Mouse (Mus musculus): ENCODE data around the gene Ccdc88c.
"Not testable (repeated sequence)": the region's sequence is repeated elsewhere in the genome, so short reads cannot be mapped to it uniquely, and the experiment has no call there.

The Ccdc88c gene

DNA sequence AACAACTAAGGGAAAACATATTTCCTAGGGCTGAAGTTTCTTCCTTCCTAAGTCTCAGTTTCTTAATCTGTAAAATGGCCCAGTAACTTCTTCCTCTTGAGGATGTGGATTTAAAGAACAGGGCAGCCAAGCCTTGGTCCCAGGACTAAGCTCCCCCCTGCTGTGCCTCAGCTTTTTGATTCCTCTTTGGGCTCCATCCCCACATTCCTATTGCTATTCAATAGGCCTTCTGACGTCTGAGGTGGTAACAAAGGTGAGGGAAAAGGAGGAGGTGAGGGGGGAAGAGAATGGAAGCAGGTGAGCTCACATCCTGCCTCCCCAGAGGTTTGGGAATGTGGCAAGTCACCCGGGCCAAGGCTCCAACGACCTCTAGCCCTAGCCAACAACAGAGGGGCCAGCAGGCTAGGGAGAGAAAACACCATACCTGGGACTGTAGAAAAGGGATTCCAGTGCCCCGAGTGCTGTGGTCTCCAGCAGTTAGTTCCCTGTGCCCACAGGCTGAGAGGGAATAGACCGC lies 12.4 kb downstream of the Ccdc88c start:
- DNase-seq (ENCODE audit: low spot score in 2 of 2), result no peak

DNA sequence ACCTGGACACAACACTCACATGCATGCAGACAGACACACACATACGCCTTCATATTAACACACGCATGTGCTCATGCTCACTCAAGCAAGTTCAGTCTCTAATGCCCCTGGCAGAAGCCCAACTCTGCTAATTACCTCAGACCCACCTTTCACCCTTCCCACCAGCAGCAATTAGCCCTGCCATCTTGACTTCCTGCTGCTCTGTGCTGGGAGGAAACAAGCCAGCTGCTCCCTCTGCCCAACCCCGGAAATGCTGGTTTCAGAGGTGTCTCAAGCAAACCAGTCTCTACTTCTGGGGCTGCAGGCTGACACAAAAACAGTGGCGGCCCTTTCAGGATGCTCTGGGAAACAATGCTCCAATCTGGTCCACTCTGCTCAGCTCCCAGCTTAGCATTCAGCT lies 12.9 kb downstream of the Ccdc88c start:
- no peak for DNase-seq (ENCODE audit: low spot score in 2 of 2)

DNA sequence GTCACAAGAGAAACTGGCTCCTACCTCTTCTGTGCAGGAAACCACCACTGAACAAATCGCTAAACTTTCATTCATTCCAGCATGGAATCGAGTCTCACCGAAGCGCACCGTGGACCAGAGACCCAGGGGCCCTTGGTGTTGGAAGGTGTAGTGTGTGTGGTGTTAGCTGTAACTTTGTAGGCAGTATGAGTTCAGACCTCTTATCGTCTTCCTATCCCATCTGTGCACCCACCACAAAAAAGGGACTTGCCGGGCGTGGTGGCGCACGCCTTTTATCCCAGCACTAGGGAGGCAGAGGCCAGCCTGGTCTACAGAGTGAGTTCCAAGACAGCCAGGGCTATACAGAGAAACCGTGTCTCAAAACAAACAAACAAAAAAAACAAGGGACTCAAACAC lies 13.7 kb downstream of the Ccdc88c start:
- DNase-seq (ENCODE audit: low spot score in 2 of 2), result no peak

DNA sequence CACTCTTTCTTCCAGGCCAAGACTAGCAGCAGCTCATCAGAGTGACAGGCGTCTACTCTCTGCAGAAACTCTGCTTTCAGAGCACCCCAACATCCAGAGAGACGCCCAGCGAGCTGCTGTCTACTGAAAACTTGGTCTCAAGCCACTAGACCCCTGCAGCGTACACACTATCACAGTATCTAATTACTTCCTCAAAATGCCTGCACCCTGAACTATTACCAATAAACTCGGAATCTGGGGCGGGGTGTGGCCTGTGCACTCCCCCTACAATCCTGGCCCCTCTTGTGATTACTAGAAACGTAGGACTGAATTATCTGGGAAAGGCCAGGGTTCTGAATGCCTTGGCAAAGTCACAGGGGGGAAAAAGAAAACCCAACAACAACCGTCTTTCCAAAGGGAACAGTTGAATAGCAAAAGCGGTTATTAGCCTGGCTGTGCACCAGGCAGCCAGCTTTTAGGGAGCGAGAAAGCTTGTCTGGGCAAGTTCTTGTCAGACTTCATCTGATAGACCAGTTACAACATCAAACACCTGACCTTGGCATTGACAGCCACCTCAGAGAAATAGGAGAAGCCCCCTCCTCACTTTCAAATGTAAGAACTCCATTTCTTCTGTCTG lies 14.2 kb downstream of the Ccdc88c start:
- no peak for DNase-seq (ENCODE audit: low spot score in 2 of 2)

DNA sequence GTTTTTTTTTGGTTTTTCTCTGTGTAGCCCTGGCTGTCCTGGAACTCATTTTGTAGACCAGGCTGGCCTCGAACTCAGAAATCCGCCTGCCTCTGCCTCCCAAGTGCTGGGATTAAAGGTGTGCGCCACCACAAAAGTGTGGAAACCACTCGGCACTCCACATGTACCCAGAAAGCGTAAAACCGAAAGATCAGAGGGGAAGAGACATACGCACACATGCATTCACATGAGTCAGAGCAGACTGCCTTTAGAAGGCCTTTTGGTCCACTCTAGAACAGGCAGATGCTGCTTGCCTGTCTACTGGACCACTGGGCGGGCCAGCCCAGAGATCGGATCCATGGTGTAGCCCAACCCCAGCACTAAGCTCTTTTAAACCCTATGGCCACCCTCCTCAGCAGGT lies 15.2 kb downstream of the Ccdc88c start:
- DNase-seq (ENCODE audit: low spot score in 2 of 2), result not testable (repeated sequence)

DNA sequence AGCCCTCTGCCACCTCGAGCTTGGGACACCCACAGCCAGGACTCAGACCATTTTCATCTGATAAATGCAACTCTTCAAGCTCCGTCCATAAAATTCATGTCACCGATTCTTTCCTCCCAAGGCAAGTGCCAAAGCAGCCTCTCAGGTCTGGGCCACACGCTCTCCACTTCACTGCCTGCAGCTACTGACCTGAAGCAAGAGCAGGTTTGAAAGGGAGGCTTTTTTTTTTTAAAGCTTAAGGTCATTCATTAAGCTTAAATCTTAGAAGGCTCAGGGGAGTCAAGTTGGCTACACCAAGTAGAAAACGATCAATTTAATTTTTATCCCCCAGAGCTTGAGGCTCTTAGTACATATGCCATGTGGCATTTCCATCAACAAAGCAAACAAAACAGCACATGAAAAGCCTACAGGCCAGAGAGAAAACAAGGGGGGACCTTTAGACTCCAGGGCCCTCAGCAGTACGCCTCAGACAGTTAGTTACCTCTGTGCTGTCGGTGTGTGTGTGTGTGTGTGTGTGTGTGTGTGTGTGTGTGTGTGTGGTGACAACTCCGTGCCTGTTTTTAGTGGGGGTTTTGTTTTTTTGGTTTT lies 15.7 kb downstream of the Ccdc88c start:
- no peak for DNase-seq (ENCODE audit: low spot score in 2 of 2)

DNA sequence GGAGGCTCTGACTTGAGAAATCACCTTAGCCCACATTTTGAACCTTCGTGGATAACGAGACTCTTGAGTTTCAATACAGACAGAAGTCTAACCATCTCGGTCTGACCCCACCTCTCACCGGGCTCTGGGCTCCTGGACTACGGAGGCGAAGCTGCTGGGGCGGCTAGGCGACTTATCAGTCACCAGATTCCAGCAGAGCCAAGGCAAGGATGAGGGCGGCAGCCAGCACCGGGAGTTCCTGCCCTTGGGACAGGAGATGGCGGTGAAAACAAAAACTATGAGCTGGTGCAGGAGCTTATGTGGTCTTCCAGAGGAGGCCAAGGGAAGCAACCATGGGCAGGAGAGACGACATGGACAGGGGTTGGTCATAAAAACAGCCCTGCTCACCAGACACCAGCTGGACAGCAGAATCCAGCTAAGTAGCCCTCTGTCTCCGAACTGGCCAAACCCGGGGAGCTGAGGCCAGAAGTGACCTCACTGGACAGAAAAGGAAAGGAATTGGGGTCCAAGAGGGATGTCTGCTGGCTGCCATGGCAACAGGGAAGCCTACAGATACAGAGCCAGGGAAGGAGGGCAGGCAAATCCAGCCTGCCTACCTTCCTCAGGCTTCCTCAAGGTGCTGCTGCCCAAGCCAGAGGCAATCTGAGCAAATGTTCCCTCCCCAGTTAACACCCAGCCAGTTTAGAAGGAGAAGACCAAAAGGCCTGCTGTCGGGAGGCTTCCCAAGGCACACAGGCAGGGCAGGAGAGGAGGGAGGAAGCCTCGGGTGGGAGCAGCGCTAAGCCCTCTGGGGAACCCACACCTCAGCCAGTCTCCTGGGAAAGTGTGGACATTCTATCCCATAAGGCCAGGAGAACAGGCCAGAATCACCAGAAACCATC lies 16.4 kb downstream of the Ccdc88c start:
- no peak for DNase-seq (ENCODE audit: low spot score in 2 of 2)

DNA sequence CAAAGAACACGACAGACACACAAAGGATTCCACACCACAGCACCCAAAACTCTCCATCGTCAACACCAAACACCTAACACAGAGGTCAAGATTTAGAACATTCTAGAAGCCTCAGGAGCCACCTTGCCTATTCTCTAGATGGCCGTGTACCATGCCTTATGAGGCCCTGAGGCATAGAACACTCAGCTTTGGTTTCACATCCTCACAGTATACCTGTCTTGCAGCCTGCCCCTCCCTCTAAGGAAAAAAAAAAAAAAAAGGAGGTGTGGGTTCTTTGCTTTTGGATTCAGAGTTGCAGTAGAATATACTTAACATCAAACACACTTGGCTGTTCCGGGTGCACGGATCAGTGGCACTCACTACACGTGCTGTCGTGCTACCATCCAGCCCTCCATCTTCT lies 17.8 kb downstream of the Ccdc88c start:
- no peak for DNase-seq (ENCODE audit: low spot score in 2 of 2)

DNA sequence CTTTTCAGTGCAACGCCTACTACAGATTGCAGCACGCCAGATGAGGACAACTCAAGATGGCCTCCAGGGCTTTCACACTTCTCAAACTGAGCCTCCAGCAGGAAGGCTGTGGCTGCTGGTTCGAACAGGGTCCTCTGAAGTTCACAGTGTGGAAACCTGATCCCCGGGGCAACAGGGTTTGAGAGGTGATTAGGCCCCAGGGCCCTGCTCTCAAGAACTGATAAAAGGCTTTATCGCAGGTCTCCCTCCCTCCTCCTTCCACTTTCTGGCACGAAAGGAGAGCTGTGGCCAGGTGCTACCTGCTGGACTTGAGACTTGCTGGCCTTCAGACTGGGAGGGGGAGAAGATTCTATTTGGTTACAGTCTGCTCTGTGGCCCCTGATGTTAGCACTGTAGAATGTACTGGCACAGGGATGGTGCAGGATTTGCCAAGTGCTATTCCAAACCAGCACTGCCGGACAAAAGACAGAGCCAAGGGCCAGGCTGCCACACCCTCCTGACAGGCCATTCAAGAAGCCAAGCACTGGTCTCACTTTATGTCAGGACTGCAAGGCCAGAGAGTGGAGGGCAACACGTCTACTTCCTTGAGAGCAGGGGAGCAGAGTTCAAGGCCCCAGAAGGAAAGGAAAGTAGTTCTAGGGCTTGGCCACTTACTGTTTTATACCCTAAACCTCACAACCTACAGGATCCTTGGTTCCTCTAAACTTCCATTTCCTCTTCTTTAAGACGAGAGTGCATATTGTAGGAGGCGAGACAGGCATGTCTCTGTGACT lies 18.5 kb downstream of the Ccdc88c start:
- DNase-seq (ENCODE audit: low spot score in 2 of 2), result no peak

DNA sequence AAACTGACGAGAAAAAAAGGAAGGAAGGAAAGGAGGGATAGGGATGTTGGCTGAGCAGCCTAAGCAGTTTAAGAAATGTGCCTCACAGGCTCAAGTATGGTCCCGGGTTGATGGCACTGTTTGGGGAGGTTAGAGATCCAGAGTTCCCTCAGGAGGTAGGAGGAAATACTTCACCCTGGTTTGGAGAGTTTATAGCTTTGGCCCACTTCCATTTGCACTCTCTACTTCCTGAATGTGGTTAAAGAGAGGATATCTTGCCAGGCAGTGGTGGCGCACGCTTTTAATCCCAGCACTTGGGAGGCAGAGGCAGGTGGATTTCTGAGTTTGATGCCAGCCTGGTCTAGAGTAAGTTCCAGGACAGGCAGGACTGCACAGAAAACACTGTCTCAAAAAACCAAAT lies 19.6 kb downstream of the Ccdc88c start:
- no peak for DNase-seq (ENCODE audit: low spot score in 2 of 2)

DNA sequence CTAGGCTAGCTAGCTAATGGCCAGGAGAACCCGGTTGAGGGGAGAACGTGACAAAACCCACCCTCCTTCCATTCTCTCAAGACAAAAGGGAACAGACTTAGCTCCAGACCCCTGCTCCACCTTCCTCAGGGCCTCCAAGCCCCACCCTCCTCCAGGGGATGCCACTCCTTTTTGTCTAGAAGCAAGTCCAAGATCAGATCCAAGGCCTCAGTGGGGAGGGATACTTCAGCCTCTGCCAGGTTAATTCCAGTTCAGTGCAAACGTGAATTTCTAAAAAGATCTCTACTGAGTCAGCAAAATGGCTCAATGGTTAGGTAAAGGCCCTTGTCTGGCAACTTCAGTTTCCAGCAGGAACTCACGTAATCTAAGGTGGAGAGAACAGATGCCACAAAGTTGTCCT lies 20.2 kb downstream of the Ccdc88c start:
- no peak for DNase-seq (ENCODE audit: low spot score in 2 of 2)

DNA sequence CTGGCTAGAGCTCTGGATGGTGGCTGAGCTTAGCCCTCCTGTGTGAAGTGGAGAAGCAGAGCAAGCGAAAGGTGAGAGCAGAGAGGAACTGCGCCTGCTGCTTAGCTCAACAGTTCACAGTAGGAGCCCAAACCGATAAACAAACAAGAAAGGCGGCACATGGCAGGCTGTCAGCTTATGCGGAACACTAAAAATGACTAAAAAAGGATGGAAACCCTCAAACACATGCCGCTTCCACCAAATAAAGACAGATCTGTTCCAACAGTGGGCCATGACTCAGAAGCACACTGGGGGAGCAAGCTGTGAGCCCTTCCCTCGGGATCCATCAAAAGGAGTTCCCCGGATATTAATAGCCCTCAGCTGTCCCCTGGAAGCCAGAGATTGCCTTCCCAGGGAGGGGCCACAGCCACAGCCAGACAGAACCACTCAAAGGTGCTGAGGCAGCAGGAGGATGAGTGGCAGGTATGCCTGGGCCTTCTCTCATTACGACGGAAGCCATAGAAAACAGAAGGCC lies 20.8 kb downstream of the Ccdc88c start:
- no peak for DNase-seq (ENCODE audit: low spot score in 2 of 2)

DNA sequence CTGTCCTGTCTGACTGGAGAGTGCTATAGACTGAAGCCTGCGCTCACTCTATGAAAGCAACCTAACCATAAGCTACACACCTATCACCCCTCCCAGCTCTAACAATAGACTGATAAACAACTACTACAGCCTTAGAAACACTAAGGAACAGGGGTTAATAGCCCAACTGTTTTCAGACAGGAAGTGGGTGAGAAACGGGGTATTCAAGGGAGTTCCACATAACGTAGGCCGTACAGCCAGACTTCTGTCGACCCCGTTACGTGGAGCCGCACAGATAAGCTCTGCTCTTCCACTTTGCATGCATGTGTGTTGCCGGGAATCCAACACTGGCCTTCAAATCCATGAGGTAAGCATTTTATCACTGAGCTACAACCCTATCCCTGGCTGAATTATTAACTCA lies 21.4 kb downstream of the Ccdc88c start:
- DNase-seq (ENCODE audit: low spot score in 2 of 2), result no peak

DNA sequence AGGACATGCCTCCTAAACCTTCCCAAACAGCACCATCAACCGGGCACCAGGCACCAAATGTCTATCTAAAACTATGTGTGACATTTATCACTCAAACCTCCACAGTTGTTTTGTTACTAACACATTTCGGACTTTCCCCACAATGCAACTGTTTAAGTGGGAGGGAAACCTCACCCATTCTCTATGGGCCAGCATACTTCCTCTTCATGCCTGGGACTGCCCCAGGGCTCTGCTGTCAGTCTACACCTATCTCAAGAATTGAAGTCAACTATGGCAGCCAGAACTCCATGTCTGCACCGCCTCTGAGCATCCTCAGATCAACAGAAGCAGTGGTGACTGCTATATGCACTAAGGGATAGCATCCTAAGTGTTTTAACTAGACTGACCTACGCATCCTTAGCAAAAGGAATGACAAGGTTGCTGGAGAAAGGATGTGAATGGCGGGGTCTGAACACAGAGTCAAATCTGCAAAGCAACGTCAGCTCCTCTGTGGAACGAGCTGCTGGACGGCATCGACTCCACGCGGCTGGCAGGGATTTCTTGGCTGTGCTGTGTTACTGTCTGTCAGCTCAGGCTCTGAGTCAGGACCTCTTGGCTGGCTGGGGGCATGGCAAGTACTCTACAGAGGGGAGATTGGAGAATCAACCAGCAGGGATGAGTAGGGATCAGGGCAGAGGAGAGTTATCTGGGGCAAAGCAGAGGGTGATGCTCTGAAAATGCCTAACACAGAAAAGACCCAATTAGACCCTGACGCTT lies 23.0 kb downstream of the Ccdc88c start:
- DNase-seq (ENCODE audit: low spot score in 2 of 2), result no peak

DNA sequence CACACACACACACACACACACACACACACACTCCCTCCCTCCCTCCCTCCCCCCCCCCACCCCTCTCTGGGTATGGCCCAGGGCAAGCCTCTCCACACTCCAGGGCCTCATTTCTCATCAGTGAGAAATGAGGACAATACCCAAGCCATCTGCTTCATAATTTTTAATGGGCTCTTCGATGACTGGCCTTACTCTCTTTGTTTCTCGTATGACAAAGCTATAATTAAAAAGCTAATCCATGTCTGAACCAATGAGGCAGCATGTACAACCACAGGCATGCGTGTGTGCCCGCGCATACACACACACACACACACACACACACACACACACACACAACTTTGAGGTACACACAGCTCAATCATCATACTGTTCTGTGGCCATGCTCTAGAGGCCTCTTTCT lies 23.9 kb downstream of the Ccdc88c start:
- no peak for DNase-seq (ENCODE audit: low spot score in 2 of 2)

DNA sequence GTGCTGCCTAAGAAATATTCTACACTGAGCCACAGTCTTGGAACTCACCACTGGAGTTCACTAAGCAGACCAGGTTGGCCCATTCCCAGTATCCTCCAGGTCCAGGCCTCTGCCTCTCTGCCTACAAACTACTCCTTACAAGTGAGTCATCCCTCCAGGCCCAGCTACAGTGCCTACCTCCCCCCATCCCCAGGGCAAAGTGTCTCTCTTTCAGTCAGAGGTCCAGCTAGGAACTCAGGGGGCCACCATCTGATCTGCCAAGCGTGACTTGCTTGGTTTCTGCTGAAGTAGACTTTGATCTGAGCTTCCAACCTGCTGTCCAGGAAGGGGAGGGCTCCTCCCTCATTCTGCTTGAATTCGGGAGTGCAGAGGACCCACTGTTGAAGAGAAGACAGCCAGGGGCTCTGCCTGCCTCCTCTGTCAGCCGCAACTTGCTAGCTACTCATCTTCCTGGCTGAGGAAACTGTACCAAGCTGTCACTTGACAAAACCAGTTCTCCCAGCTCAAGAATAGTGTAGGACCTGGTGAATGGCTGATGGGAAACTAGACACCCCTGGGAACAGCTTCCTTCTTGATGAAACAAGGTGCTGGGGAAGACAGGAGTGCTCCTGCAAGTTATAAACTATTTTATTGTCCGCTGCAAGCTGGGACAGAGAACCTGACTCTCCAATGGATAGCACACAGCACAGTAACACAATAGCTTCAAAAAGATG lies 25.9 kb downstream of the Ccdc88c start:
- DNase-seq (ENCODE audit: low spot score in 2 of 2), result no peak

DNA sequence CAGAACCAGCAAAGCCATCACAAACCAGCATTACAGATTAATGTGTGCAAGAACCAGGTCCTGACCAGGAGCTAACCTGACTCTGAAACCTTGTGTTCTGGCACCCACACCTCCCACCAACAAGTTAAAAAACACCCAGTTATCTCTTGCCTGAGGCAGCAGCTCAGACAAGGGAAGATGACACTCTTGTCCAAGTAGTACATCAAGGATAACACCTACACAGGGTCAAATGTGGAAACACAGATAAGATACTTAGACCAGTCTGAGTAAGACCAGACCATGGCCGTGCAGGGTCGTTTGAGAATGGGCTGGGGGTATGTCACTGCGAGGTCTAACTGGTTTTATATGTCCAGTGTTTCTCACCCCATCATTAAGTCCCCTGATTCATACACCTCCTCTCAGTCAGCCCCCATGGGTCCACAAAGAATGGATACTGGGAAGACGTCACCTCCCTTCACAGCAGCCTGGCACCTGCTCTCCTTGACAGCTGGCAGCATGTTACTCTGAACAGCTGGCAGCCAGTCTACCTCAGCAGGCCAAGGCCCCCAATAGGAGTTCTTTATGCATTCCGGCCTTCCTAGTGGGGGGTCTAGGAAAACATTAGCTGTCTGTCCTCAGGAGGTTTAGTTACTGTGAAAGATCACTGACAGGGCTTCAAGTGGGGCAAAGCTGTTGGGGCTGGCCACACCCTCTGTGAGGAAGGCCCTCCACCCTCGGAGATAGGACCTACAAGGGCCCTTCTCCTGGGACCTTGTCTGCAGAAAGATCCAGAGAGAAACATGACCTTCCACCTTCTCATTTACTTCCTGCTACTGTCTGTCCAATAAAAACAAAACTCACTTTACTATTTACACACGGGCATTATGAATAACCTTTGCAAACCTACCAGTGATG lies 29.5 kb downstream of the Ccdc88c start:
- no peak for DNase-seq (ENCODE audit: low spot score in 2 of 2)

DNA sequence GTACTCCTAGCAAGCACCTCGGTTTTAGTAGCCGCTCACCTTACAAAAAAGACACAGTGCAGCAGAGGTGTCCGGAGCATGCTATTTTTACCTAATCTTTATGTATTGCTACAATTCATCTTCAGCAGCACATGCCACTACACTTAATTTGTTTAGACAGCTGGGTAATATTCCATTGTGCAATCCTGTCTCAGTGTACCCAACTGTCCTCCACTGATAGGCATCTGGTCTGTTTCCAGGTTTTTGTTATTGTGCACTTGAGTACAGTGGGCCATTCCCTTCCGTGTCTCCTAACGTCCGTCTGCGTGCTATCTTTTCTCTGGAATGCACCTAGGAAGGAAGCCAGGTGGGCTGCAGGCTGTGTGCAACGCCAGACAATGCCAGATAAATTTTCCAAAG lies 30.3 kb downstream of the Ccdc88c start:
- no peak for DNase-seq (ENCODE audit: low spot score in 2 of 2)

DNA sequence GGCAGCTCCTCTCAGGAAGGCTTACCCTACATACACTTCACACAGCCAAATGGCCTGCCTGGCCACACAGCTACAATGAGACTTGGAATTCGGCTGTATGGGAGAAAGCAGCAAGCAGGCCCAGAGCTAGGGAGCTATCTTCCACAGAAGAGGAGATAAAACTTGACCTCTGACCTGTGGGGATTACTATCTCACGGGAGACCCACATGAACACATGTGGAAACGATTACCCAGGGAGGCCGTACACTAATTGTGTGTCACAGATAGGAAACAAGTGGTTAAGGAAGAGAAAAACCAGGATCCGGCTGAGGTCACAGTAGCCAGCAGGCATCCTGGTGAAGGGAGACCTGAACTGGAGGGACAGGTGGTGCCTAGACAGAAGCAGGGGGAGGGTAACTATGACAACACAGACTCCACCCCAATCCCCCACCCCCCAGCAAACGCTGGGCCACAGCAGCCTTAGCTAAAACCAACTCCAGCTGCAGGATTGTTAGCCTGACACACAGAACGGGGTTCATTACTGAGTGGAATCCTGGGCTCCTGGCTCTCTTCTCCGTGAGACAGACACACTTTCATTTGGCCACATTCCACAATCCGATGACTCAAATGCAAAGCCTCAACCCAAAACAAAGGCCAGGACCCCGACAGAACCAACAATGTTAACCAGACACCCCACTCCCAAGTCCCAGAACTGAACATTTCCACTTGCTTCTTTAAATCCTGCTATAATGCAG lies 30.9 kb downstream of the Ccdc88c start:
- no peak for DNase-seq (ENCODE audit: low spot score in 2 of 2)

All from urinary bladder, postnatal 36 days (tissue).